Mouse (Mus musculus) erythroblast, embryonic 14.5 days (primary cell): Measurements from ENCODE around the gene Sbp.

ENCODE experiments used
- GATA1 ChIP-seq: IDR thresholded peaks from 2 replicates; pipeline ENCODE4 v1.6.1; 2012; ENCODE audit warnings: low read length, inconsistent platforms, mixed read lengths
- TAL1 ChIP-seq: IDR thresholded peaks from 3 replicates; pipeline ENCODE4 v1.6.1; 2012; ENCODE audit warnings: low read length, inconsistent platforms, mixed read lengths

DNA sequence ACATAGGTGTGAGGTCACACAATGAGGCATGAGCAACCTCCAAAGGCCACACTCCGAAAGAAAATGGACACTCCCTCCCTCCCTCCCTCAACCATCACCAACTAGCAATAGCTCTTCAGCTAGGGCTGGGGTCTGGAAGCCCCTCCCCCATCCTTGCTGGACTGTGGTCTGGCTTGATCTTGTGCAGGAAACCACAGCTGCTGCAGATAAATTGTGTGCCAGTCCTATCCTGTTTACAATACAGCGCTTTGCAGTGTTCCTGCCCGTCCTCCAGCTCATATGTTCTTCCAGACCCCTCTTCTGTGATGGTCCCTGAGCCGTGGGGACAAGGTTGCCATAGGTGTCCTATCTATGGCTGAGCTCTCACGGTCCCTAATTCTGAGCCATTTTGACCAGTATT, 10.3 kb upstream of the Sbp start:
- TF ChIP-seq GATA1 (no peak), TAL1 (no peak)
